Mouse (Mus musculus): ENCODE results near the gene Olfr239.
"Not testable (repeated sequence)": the region's sequence is repeated elsewhere in the genome, so short reads cannot be mapped to it uniquely, and the experiment has no call there.

The Olfr239 gene

GRCm38 (mm10) chr17:33191002-33191401 lies at the start of gene Olfr239:
TSS of gene Olfr239 (plus strand) at chr17:33191302.
- DNase-seq, result not testable (repeated sequence)

DNA sequence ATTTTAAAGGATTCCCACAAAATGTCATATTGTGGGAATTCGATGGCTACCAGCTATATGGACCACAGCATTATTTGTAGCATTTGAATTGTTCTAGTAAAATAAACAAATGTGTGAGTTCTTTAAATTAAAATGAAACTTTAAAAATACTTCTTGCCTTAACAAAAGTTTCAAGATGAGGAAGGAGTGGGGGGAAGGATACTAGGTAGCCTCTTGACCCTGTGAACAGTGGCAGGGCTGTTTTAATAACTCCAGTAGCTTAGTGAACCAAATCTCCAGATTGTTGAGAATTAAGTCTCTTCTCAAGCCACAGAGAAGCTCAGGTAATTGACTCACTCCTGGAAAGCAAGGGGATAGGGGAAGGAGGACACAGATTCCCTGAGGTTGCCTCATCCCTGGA lies 23.0 kb upstream of the Olfr239 start, which contains the start of gene Olfr55:
Gene Olfr55 (plus strand): TSS at position 301 of the 400 bp plus-strand sequence.
- not testable (repeated sequence) for DNase-seq

GRCm38 (mm10) chr17:33221590-33221989 lies 30.5 kb downstream of the Olfr239 start, which contains the start of gene Olfr1564:
TSS of gene Olfr1564 (minus strand) at chr17:33221690.
- DNase-seq, result no peak

DNA sequence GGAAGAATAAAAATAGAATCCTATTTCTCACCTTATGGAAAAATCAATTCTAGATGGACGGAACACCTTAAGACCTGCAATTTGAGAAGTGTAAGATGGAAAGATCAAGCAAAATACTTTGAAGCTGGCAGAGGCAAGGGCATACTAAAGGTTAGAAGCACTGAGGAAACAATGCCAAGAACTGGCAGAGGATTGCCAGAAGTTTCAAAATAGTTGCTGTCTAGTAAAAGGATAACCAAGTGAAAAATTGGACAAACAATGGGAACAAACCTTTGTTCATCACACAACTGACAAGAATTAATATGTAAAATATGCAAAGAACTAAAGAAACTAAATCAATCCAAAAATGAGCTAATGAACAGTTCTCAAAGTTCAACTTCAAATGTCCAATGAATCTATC lies 45.5 kb downstream of the Olfr239 start:
- DNase-seq, result not testable (repeated sequence)

All from lung, adult 18-20 months (tissue).